Mouse (Mus musculus) limb, embryonic 13.5 days (tissue): Measurements from ENCODE around the gene Srrm1. TPM values are rescaled to one million over a fixed set of nuclear protein-coding genes. Genes with fewer than 3 reads are reported as not detected.

ENCODE experiments used
- ATAC-seq: fragments of 200-750 bp; cut with Nextera tagmentation; 2 replicates; pipeline ENCODE4 v1.8.0; 2017; ENCODE audit warnings: low read depth, moderate number of reproducible peaks, moderate TSS enrichment; ENCODE audit not compliant: low FRiP score
- H3K27ac ChIP-seq: fragments of 300-500 bp; sonication (generic); 2 replicates; pipeline ENCODE4 v1.5.1; 2015; ENCODE audit warnings: inconsistent platforms, mild to moderate bottlenecking, moderate library complexity
- H3K27me3 ChIP-seq: fragments of 300-500 bp; sonication (generic); 2 replicates; pipeline ENCODE4 v1.6.1; 2015; ENCODE audit warnings: mild to moderate bottlenecking, inconsistent platforms
- H3K36me3 ChIP-seq: fragments of 300-500 bp; sonication (generic); 2 replicates; pipeline ENCODE4 v1.6.1; 2015; ENCODE audit warnings: inconsistent platforms, mild to moderate bottlenecking, moderate library complexity
- H3K4me1 ChIP-seq: fragments of 300-500 bp; sonication (generic); 2 replicates; pipeline ENCODE4 v1.6.1; 2015; ENCODE audit warnings: inconsistent platforms
- H3K4me2 ChIP-seq: fragments of 300-500 bp; sonication (generic); replicated peaks from 2 replicates; pipeline ENCODE4 v1.6.1; 2015; ENCODE audit warnings: inconsistent platforms, mild to moderate bottlenecking, moderate library complexity
- H3K4me3 ChIP-seq: fragments of 300-500 bp; sonication (generic); 2 replicates; pipeline ENCODE4 v1.5.1; 2015; ENCODE audit warnings: moderate library complexity, mild to moderate bottlenecking, inconsistent platforms
- H3K9ac ChIP-seq: fragments of 300-500 bp; sonication (generic); 2 replicates; pipeline ENCODE4 v1.6.1; 2015; ENCODE audit warnings: mild to moderate bottlenecking, inconsistent platforms
- H3K9me3 ChIP-seq: fragments of 300-500 bp; sonication (generic); 2 replicates; pipeline ENCODE4 v1.6.1; 2016; ENCODE audit warnings: inconsistent platforms
- WGBS: fragments of 180-500 bp; shearing (Covaris S2); methylation state at CpG from one replicate; pipeline ENCODE4 v1.1.7; 2015; 5-methylcytosine and 5-hydroxymethylcytosine counted together
- polyA plus RNA-seq: library from polyadenylated mRNA; unstranded; fragments of >200 nt; fragmentation: Nextera tagmentation; extraction: Ambion mirVana; gene quantifications from 2 replicates; pipeline ENCODE4 v1.2.1, GENCODE M21; 2015

The Srrm1 gene
- polyA plus RNA-seq, 1 experiment from 2014 or later = 295 TPM

DNA sequence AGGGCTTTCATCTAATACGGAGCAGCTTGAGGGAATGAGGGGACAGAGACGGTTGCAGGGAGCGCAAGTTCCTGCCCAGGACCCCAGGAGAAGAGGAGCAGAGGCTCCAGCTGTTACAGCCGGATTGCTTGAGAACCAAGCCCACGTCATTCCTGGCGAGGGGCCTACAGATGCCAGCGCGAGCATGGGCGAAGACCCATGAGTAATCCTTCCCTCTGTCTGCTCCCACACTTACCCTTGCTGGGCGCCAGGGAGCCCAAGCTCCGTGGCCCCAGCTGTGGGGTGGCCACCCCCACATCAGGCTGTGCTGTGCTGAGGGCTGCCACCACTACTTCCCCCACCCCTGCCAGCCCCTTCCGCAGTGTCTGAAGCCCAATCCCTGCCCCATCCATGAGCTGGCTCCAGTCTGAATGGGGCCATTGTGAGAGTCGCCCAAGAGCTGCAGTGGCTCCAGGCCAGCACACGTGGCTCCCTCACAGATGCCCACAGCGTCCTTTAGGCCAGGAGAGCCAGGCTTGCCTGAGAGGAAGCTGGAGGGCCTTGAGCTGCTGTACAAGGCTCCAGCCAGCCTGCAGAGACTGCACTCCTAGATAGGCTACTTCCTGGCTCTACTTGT is 55.1 kb downstream of the Srrm1 start:
- peak; percentile 85 for ATAC-seq
- Histone ChIP-seq H3K4me1 (peaks cover 21% of the 10 kb centered on the region), H3K9ac (peak overlapping the region; percentile 39; the same call in 1 of the 2 replicates), H3K27ac (peak overlapping the region; percentile 87), H3K36me3 (no peaks in the 10 kb centered on the region), H3K4me2 (peak overlapping the region; percentile 38), H3K27me3 (no peaks in the 10 kb centered on the region), H3K9me3 (no peaks in the 10 kb centered on the region), H3K4me3 (no peak overlapping the region; the same call in 1 of the 2 replicates)
- 58% methylated on average over 15 of the region's 15 CpGs for WGBS

DNA sequence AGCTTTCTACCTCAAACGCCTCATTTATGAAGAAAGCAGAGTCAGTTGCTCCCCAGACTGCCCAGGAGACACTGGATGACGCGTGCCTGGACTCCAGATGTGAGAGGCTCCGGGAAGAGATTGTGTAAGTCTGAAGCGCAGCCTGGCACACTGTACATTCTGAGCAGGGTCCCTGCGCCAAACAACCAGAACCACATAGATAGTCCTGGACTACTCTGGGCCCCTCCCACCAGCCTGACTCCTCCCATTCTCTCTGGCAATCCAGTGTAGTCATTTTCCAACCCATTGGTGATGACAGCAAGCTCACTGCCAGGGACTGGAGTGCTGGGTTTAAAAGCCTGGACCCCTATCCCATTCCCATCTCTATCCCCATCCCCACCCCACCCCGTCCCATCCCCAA is 56.0 kb downstream of the Srrm1 start:
- Histone ChIP-seq H3K4me1 (peaks cover 28% of the 10 kb centered on the region), H3K4me3 (no peak overlapping the region), H3K27ac (peak overlapping the region; percentile 87; the same call in 1 of the 2 replicates), H3K9ac (no peak overlapping the region), H3K27me3 (no peaks in the 10 kb centered on the region), H3K9me3 (no peaks in the 10 kb centered on the region), H3K4me2 (peak overlapping the region; percentile 38; the same call in 1 of the 2 replicates), H3K36me3 (no peaks in the 10 kb centered on the region)
- 57% methylated on average over 7 of the region's 7 CpGs for WGBS
- ATAC-seq = no peak

DNA sequence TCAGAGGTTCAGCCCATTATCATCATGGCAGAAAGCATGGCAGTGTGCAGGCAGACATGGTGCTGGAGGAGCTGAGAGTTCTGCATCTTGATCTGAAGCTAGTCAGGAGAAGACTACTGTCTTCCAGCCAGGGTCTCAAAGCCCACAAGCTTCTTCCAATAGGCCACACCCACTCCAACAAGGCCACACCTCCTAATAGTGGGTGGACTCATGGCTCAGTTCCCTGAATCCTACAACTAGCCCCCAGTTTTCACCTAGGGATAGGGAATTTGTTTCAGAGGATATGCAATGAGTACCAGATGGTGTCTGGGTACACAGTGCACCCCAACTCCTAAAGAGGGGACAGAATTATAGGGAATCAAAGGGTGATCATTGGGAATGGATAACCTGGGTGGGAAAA is 56.6 kb downstream of the Srrm1 start:
- Histone ChIP-seq H3K4me3 (no peak overlapping the region), H3K36me3 (no peaks in the 10 kb centered on the region), H3K27ac (no peak overlapping the region), H3K27me3 (no peaks in the 10 kb centered on the region), H3K4me1 (peaks cover 31% of the 10 kb centered on the region), H3K4me2 (no peak overlapping the region), H3K9me3 (no peaks in the 10 kb centered on the region), H3K9ac (no peak overlapping the region)
- ATAC-seq = no peak

DNA sequence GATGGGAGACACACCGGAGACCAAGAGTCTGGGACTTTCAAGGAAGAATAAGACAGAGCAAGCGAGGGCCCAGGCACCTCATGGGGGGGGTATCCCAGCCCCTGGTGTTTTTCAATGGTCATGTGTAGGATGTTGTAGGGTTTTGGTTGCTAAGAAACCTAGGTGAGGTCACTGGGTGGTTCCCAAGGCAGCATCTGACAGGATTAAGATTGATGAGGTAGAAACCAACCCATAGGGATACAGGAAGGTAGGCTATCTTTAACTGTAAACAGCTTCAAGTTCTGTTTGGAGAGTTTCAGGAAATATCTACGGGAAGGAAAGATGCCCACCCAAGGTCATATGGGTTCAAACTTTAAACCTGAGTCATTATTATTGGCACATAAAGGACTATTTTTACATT is 59.3 kb downstream of the Srrm1 start:
- WGBS = 86% methylated on average over 3 of the region's 3 CpGs
- no peak for ATAC-seq

DNA sequence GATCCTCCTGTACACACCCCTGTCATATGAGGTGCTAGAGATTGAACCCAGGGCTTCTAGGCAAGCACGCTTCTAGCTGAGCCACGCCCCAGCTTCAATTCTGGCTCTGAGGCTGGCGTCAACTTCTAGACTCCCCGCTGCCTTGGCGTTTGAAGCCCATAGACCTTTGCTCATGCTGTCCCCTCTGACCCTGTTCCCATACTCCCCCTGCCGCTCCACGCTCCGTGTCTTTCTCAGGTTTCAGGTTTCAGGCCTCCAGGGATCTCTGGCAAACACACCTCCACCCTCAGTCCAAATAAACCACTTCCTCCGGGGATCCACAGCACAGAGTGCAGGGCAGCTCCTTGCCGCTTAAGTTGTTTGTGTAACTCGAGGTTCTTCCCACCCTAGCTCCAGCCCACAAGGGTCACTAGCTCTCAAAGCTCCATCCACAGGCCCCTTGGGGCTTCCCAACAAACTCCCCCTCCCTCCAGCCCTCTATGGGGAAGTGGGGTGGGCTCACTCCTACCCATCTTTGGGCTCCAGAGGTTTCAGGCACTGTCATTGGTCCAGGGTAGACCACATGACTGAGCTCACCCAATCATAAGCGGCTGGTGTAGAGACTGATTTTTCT is 60.5 kb downstream of the Srrm1 start:
- H3K4me1 ChIP-seq = peaks cover 20% of the 10 kb centered on the region
- H3K27ac ChIP-seq = peak overlapping the region; percentile 39; the same call in 1 of the 2 replicates
- 6% methylated on average over 12 of the region's 12 CpGs for WGBS
- no peaks in the 10 kb centered on the region for H3K27me3 ChIP-seq
- H3K4me3 ChIP-seq = no peak overlapping the region
- H3K36me3 ChIP-seq = no peaks in the 10 kb centered on the region
- H3K9ac ChIP-seq = no peak overlapping the region
- H3K9me3 ChIP-seq = no peaks in the 10 kb centered on the region
- peak; percentile 73 for ATAC-seq
- H3K4me2 ChIP-seq = peak overlapping the region; percentile 46

More for the DNA sequence above, 59.3 kb downstream of the Srrm1 start:
- Histone ChIP-seq H3K9ac (no peak overlapping the region), H3K9me3 (no peaks in the 10 kb centered on the region), H3K27ac (no peak overlapping the region), H3K4me3 (no peak overlapping the region), H3K27me3 (no peaks in the 10 kb centered on the region), H3K4me1 (peaks cover 30% of the 10 kb centered on the region), H3K4me2 (no peak overlapping the region), H3K36me3 (no peaks in the 10 kb centered on the region)

DNA sequence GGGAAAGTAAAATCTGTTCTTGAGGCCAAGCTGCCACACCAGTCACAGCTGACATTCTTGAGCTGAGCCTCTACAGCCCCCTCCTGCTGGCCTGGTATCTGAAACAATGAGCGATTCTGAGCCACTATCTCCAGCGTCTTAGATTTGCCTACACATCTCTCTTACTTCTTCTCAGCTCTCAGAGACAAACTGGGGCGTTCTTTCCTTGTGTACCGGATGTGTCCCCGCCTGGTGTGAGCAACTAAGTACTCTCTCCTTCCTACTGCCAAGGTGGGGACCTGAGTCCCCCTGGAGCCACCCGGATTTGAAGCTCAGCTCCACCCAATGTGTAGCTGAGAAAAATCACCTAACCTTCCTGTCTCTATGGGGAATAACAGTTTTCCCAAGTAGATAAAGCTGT is 61.3 kb downstream of the Srrm1 start:
- no peaks in the 10 kb centered on the region for H3K36me3 ChIP-seq
- H3K4me3 ChIP-seq = no peak overlapping the region
- no peak overlapping the region for H3K4me2 ChIP-seq
- ATAC-seq = no peak
- peaks cover 18% of the 10 kb centered on the region for H3K4me1 ChIP-seq
- H3K9ac ChIP-seq = no peak overlapping the region
- H3K27ac ChIP-seq = no peak overlapping the region
- no peaks in the 10 kb centered on the region for H3K27me3 ChIP-seq
- 63% methylated on average over 6 of the region's 6 CpGs for WGBS
- H3K9me3 ChIP-seq = no peaks in the 10 kb centered on the region

DNA sequence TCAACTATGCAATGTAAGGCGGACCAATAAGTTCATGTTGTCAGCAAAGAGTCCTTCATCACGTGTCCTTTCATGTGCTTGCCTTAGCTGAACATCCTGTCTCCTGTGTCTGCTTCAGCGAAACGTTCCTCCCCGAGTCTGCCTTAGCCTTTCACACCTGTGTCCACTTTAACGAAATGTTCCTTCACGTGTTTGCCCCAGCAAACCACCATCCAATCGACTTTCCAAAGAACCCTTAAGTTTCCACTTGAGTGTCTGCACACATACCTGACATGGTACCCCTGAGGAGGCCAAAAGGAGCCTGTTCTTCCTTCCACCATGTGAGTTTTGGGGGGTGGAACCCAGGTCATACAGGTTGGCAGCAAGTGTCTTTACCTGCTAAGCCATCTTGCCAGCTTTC is 61.9 kb downstream of the Srrm1 start:
- peaks cover 24% of the 10 kb centered on the region for H3K4me1 ChIP-seq
- WGBS = 86% methylated on average over 8 of the region's 8 CpGs
- no peaks in the 10 kb centered on the region for H3K36me3 ChIP-seq
- no peaks in the 10 kb centered on the region for H3K9me3 ChIP-seq
- ATAC-seq = no peak
- H3K27me3 ChIP-seq = no peaks in the 10 kb centered on the region
- H3K4me2 ChIP-seq = no peak overlapping the region
- H3K27ac ChIP-seq = no peak overlapping the region
- H3K9ac ChIP-seq = no peak overlapping the region
- no peak overlapping the region for H3K4me3 ChIP-seq

DNA sequence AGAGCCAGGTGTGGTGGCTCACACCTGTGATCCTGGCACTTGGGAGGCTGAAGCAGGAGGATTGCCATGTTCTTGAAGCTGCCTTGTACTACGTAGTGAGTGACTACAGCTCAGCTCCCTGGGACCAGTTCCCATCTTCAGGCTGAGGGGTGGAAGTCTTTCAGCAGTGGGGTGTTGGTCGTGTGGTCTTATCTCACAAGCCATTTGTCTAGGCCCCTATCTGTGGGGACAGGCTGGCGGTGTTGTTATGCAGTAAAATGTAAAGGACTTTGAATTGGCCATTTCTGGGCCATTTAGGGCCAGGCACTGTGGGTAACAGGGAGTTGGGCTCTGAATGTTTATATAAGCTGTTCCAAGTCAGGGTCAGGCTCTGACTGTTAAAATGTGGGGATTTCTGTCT is 65.1 kb downstream of the Srrm1 start:
- Histone ChIP-seq H3K4me3 (no peak overlapping the region), H3K27me3 (no peaks in the 10 kb centered on the region), H3K4me1 (peaks cover 34% of the 10 kb centered on the region), H3K4me2 (no peak overlapping the region), H3K9ac (no peak overlapping the region), H3K9me3 (no peaks in the 10 kb centered on the region), H3K27ac (no peak overlapping the region), H3K36me3 (no peaks in the 10 kb centered on the region)
- 40% methylated on average over 3 of the region's 3 CpGs for WGBS
- no peak for ATAC-seq

DNA sequence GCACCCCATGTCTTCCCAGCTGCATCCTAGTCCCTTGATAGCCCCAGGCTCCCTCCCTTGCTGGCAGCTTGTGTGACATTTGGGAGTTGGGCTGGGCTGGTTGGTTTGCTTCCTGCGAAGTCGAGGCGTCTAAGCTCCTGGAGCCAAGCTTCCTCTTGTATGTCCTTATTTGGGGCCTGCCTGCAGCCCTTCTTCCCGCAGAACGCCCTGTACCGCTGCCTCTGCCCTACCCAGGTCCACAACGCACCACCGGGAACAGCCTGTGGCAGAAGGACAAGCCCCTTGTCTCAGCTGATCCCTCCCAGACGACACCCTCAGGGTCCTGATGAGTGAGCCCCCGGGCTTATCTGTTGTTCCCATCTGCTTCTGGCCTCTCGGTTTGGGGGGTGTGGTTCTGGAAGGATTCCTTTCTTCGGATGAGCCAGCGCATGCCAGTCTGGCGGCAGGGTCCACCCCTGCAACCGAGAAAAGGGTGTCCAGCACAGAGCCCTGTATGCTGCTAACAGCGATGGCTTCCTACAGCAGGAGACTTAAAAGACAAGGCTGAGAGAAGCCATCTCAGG is 66.2 kb downstream of the Srrm1 start:
- no peaks in the 10 kb centered on the region for H3K36me3 ChIP-seq
- H3K9me3 ChIP-seq = no peaks in the 10 kb centered on the region
- H3K4me3 ChIP-seq = no peak overlapping the region
- ATAC-seq = no peak
- 0 out of 2 replicates have a peak overlapping the region, but pooled peaks have one; percentile 10 for H3K4me2 ChIP-seq
- 7% methylated on average over 16 of the region's 16 CpGs for WGBS
- H3K27ac ChIP-seq = no peak overlapping the region
- H3K27me3 ChIP-seq = no peaks in the 10 kb centered on the region
- no peak overlapping the region for H3K9ac ChIP-seq
- peaks cover 25% of the 10 kb centered on the region for H3K4me1 ChIP-seq

DNA sequence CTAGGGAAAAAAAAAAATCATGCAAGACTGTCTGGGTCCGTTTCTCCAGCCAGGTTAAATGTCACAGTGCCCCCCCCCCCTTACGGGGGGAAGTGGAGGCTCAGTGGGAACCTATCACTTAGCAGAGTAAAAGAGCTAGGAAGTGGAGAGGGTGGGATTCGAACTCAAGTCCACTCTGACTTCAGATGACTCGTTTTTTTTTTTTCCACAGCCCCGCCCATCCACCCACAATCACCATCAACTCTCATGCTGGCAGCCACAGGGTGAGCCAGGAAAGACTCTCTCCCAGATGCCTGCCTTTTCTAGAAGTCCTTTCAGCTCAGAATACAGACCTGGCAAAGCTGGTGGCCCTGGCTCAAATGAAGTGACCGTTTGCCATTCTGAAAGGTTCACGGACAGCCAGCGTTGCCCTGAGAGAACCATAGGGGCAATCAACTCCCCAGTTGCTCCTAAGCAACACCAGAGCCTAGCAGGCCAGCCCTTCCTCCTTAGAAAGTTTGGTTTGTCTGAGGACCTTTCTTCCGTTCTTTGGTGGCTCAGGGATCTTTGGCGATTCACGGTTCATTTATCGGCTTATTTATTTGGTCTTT is 67.0 kb downstream of the Srrm1 start:
- no peak for ATAC-seq
- H3K27me3 ChIP-seq = no peaks in the 10 kb centered on the region
- WGBS = 50% methylated on average over 12 of the region's 12 CpGs
- no peak overlapping the region for H3K4me3 ChIP-seq
- H3K36me3 ChIP-seq = no peaks in the 10 kb centered on the region
- H3K27ac ChIP-seq = no peak overlapping the region
- no peak overlapping the region for H3K4me2 ChIP-seq
- no peaks in the 10 kb centered on the region for H3K9me3 ChIP-seq
- peaks cover 25% of the 10 kb centered on the region for H3K4me1 ChIP-seq
- H3K9ac ChIP-seq = no peak overlapping the region

DNA sequence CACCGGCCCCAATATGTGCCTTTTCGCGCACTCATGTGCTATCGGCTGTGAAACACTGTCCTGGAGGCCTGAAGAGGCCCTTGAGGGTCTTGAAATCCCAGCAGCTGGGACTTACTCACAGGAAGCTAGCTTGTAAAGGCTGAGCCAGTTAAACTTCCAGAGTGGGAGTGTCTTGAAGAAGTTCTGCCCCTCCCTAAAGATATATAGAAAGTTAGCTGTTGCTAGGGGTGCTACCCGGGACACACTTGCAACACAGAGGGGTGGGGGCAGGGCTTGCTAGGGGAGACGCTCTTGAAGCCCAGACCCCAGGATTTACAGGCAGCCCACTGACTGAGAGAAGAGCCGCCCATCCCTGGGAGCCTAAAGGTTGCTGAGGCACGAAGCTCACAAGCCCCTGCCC is 67.7 kb downstream of the Srrm1 start:
- no peaks in the 10 kb centered on the region for H3K9me3 ChIP-seq
- ATAC-seq = peak; percentile 81
- 30% methylated on average over 8 of the region's 8 CpGs for WGBS
- H3K27ac ChIP-seq = no peak overlapping the region
- no peak overlapping the region for H3K4me3 ChIP-seq
- peaks cover 25% of the 10 kb centered on the region for H3K4me1 ChIP-seq
- no peaks in the 10 kb centered on the region for H3K27me3 ChIP-seq
- no peaks in the 10 kb centered on the region for H3K36me3 ChIP-seq
- no peak overlapping the region for H3K9ac ChIP-seq
- H3K4me2 ChIP-seq = no peak overlapping the region

DNA sequence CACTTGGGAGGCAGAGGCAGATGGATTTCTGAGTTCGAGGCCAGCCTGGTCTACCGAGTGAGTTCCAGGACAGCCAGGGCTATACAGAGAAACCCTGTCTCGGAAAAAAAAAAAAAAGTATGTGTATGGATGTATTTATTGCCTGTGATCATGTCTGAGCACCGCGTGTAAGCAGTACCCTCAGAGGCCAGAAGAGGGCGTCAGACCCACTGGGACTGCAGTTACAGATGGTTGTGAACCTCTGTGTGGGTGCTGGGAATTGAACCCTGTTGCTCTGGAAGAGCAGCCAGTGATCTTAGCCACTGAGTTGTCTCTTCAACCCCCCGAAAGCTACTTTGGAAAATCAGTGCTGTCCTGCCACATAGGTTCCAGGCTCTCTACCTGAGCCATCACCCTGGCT is 69.2 kb downstream of the Srrm1 start:
- Histone ChIP-seq H3K27ac (no peak overlapping the region), H3K9me3 (no peaks in the 10 kb centered on the region), H3K27me3 (no peaks in the 10 kb centered on the region), H3K9ac (no peak overlapping the region), H3K4me3 (no peak overlapping the region), H3K36me3 (no peaks in the 10 kb centered on the region), H3K4me1 (peaks cover 25% of the 10 kb centered on the region), H3K4me2 (no peak overlapping the region)
- 82% methylated on average over 7 of the region's 7 CpGs for WGBS
- ATAC-seq = no peak
